Mouse (Mus musculus): ENCODE data around the gene Zfp472. TPM values are rescaled to one million over a fixed set of nuclear protein-coding genes. Genes with fewer than 3 reads are reported as not detected.
A peak's percentile ranks its signal among the peaks of the same experiment; 100 is the strongest.

Gene Zfp472
- 0.49 and 0.77 TPM in 2 replicates for polyA plus RNA-seq (2012; rRNA removed)

DNA sequence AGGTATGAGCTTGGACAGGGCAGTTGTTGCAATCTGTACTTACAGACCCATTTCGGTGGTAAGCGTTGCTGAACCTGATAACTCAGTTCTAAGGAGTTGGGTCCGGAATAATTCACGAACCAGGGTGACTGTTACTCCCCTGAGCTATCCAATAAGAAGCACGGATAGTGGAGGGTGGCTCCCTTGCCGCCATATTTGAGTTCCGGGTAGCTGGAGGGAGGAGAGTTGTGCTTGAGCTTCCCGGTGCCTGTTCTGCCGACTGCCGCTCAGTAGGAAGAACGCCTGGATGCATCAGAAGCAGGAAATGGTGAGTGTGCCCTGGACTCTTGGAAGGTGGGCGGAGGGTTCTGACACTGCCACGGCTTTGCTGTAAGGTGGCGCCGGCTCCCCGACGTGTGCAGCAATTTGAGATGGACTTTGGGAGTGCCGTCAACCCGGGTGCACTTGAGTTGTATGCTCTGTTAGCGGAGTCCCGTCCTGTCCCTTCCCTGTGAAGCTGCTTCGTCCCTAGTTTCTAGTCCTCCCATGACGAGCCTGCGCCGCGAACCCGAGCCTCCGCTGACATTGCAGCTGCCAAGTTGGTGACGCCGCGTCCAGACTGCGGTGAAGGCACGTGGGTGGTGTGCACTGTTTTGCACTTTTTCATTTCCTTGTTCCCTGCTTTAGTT, at the start of gene Zfp472:
Gene Zfp472, plus strand, starts transcription at position 192 of the 668 bp plus-strand sequence.
- TF ChIP-seq CTCF (conservative IDR thresholded peaks at IDR 0.05; ENCODE audit: insufficient read depth, insufficient read length, low read depth, low read length): no peak
- no peak for TF ChIP-seq POLR2A (IDR thresholded peaks at IDR 0.05; ENCODE audit: low read depth, low read length)
- DNase-seq: peak; percentile 97
- WGBS: under 1% methylated on average over 33 of the region's 33 CpGs
- Histone ChIP-seq H3K36me3 (ENCODE audit: control insufficient read depth, insufficient read depth, low read length) (no peaks in the 10 kb centered on the region), H3K27me3 (replicated peaks; ENCODE audit: control insufficient read depth, insufficient read depth, low read length) (no peaks in the 10 kb centered on the region), H3K4me1 (ENCODE audit: control insufficient read depth, insufficient read depth, low read length) (peaks cover 8% of the 10 kb centered on the region; the same call in 1 of the 2 replicates), H3K4me3 (ENCODE audit: insufficient read depth, low read depth, low read length) (peak within 1 kb of the TSS; percentile 73), H3K27ac (ENCODE audit: insufficient read depth, low read depth, low read length) (peak within 1 kb of the TSS; percentile 24)

DNA sequence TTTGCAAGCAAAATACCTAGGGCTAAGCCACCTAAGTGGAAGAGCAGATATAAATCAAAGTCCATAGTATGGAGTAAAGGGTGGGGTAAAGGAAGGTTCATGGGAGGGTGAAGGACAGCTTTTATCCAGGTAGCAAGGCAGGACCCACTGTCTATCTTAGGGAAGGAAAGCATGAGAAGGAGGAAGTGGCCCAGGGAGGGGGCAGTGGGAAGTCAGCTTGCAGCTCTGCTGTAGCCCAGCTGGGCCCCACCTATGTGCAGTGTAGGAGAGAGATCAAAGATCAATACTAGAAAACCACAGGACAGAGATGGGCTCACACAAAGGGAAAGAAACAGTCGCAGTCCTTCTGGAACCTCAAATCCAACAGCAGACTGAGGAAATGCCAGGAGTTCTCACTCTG, 49.5 kb upstream of the Zfp472 start:
- TF ChIP-seq POLR2A (IDR thresholded peaks at IDR 0.05; ENCODE audit: low read depth, low read length) (no peak), CTCF (conservative IDR thresholded peaks at IDR 0.05; ENCODE audit: insufficient read depth, insufficient read length, low read depth, low read length) (no peak)
- Histone ChIP-seq H3K27me3 (replicated peaks; ENCODE audit: control insufficient read depth, insufficient read depth, low read length) (no peaks in the 10 kb centered on the region), H3K4me1 (ENCODE audit: control insufficient read depth, insufficient read depth, low read length) (peaks cover 4% of the 10 kb centered on the region), H3K27ac (ENCODE audit: insufficient read depth, low read depth, low read length) (no peak overlapping the region), H3K36me3 (ENCODE audit: control insufficient read depth, insufficient read depth, low read length) (no peaks in the 10 kb centered on the region), H3K4me3 (ENCODE audit: insufficient read depth, low read depth, low read length) (no peak overlapping the region)
- WGBS: 81% methylated on average over 1 of the region's 1 CpGs
- no peak for DNase-seq

DNA sequence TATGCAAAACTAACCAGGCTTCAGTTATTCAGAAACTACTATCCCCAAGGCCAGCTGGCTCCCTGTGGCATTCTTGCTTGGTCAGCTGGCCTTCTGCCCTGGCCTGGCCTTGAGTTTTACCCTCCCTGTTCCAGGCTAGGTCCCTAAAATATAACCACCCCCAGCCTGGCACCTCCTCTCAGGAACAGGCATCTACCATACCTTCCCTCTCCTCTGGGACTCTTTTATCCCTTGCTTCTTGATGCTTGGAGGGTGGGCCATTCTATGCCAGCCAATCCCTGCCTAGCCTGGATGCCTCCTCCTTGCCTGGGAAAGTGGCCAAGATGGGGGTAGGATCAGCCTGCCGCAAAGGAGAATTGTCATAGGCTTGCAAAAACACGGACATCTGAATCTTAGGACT, 48.5 kb upstream of the Zfp472 start, which contains the start of gene Cyp4f14:
Gene Cyp4f14, minus strand, starts transcription at position 212 of the 400 bp plus-strand sequence.
- no peaks in the 10 kb centered on the region for H3K27me3 ChIP-seq (replicated peaks; ENCODE audit: control insufficient read depth, insufficient read depth, low read length)
- TF ChIP-seq CTCF (conservative IDR thresholded peaks at IDR 0.05; ENCODE audit: insufficient read depth, insufficient read length, low read depth, low read length): no peak
- TF ChIP-seq POLR2A (IDR thresholded peaks at IDR 0.05; ENCODE audit: low read depth, low read length): no peak
- 36% methylated on average over 2 of the region's 2 CpGs for WGBS
- peaks cover 4% of the 10 kb centered on the region for H3K4me1 ChIP-seq (ENCODE audit: control insufficient read depth, insufficient read depth, low read length)
- no peak within 1 kb of the TSS for H3K4me3 ChIP-seq (ENCODE audit: insufficient read depth, low read depth, low read length)
- peak; percentile 86 for DNase-seq
- H3K36me3 ChIP-seq (ENCODE audit: control insufficient read depth, insufficient read depth, low read length): no peaks in the 10 kb centered on the region
- no peak within 1 kb of the TSS for H3K27ac ChIP-seq (ENCODE audit: insufficient read depth, low read depth, low read length)

DNA sequence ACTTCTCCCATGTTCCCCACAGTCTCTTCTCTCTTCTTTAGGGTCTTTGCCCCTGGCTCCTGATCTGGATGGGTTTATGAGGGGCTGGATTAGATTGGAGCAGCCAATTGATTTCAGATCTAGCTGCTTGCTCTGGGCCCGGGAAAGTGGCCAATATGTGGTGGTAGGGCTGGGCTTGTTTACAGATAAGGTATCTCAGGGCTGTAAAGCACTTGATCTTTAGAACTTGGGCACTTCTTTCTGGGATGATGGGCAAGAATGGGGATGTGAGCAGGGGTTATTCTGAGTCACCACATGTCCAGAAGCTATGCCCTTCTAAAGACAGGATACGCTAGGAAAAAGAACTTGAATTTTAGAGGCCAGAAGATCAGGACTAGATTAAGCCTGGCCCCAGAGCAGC, 46.5 kb upstream of the Zfp472 start:
- H3K27ac ChIP-seq (ENCODE audit: insufficient read depth, low read depth, low read length): no peak overlapping the region
- 72% methylated on average over 2 of the region's 2 CpGs for WGBS
- TF ChIP-seq POLR2A (IDR thresholded peaks at IDR 0.05; ENCODE audit: low read depth, low read length) (no peak), CTCF (conservative IDR thresholded peaks at IDR 0.05; ENCODE audit: insufficient read depth, insufficient read length, low read depth, low read length) (no peak)
- H3K4me1 ChIP-seq (ENCODE audit: control insufficient read depth, insufficient read depth, low read length): peaks cover 5% of the 10 kb centered on the region
- DNase-seq: no peak
- H3K27me3 ChIP-seq (replicated peaks; ENCODE audit: control insufficient read depth, insufficient read depth, low read length): no peaks in the 10 kb centered on the region
- H3K36me3 ChIP-seq (ENCODE audit: control insufficient read depth, insufficient read depth, low read length): no peaks in the 10 kb centered on the region
- H3K4me3 ChIP-seq (ENCODE audit: insufficient read depth, low read depth, low read length): no peak overlapping the region

DNA sequence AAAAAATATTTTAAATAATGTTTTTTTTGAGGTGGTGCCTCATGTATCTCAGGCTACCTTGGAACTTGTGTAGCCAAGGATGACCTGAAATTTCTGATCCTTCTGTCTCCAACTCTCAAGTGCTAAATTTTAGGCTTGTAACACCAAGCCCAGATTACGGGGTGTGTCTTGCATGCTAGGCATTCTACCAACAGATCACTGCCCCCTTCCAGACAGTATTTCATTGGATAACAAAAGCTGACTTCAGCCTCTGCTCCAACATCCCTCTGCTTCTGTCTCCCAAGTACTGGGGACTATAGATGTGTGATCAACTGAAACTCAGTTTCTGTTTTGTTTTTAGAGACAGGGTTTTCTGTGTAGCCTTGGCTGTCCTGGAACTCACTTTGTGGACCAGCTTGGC, 41.9 kb upstream of the Zfp472 start:
- no peaks in the 10 kb centered on the region for H3K36me3 ChIP-seq (ENCODE audit: control insufficient read depth, insufficient read depth, low read length)
- no peak overlapping the region for H3K27ac ChIP-seq (ENCODE audit: insufficient read depth, low read depth, low read length)
- 94% methylated on average over 1 of the region's 1 CpGs for WGBS
- H3K4me1 ChIP-seq (ENCODE audit: control insufficient read depth, insufficient read depth, low read length): 0 out of 2 replicates have a peak, but pooled peaks cover 6% of the 10 kb centered on the region
- TF ChIP-seq POLR2A (IDR thresholded peaks at IDR 0.05; ENCODE audit: low read depth, low read length): no peak
- TF ChIP-seq CTCF (conservative IDR thresholded peaks at IDR 0.05; ENCODE audit: insufficient read depth, insufficient read length, low read depth, low read length): no peak
- DNase-seq: no peak
- H3K4me3 ChIP-seq (ENCODE audit: insufficient read depth, low read depth, low read length): no peak overlapping the region
- H3K27me3 ChIP-seq (replicated peaks; ENCODE audit: control insufficient read depth, insufficient read depth, low read length): no peaks in the 10 kb centered on the region

DNA sequence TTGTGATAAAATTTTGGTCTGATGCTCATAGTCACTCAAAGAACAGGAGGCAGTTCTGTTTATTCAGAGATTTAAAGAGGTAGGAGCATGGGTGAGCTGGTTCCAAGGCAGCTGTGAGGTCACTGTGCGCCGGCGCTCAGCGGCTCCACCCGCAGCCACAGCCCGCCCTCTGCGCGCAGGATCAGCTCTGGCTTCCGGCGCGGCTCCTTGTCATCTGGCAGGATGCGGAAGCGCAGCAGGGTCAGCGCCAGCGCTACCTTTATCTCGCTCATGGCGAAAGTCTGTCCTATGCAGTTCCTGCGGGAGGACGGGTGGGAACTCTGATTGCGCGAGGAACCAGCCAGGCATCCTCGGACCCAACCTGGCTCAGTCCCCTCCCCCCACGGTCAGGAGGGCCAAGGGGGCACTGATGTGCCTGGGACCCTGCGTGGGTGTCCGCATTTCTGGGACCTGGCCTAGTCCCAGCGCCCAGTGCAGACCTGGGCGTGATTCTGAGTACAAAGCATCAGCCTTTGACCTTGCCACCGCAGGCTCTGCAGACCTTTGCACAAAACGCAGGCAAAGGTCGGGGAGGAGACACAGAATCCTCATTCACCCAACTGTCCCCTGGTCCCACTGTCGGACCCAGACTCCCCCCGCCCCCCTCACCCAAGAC, 40.8 kb upstream of the Zfp472 start:
- Histone ChIP-seq H3K36me3 (ENCODE audit: control insufficient read depth, insufficient read depth, low read length) (no peaks in the 10 kb centered on the region), H3K4me1 (ENCODE audit: control insufficient read depth, insufficient read depth, low read length) (0 out of 2 replicates have a peak, but pooled peaks cover 6% of the 10 kb centered on the region), H3K4me3 (ENCODE audit: insufficient read depth, low read depth, low read length) (peak overlapping the region; percentile 59), H3K27me3 (replicated peaks; ENCODE audit: control insufficient read depth, insufficient read depth, low read length) (no peaks in the 10 kb centered on the region), H3K27ac (ENCODE audit: insufficient read depth, low read depth, low read length) (peak overlapping the region; percentile 36)
- DNase-seq: peak; percentile 80
- 11% methylated on average over 32 of the region's 32 CpGs for WGBS
- TF ChIP-seq CTCF (conservative IDR thresholded peaks at IDR 0.05; ENCODE audit: insufficient read depth, insufficient read length, low read depth, low read length) (no peak), POLR2A (IDR thresholded peaks at IDR 0.05; ENCODE audit: low read depth, low read length) (peak; percentile 58)

DNA sequence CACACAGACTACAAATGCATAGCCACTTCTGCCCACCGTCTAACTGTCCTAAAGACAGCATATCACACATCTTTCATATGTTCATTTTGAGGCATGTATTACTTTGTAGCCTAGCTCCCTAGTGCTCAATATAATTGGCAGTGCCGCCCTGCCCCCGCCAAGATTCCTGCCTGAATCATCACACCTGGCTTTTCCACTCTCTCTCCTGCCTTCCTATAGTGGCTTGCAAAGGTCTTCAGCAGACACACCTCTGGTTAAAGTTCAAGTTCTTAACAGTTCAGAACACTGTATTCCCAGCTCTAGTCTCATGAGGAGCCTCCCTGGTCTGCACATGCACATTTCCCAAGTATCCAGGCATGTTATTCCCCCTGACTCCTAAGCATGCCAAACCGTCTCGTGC, 37.8 kb upstream of the Zfp472 start:
- H3K4me1 ChIP-seq (ENCODE audit: control insufficient read depth, insufficient read depth, low read length): 0 out of 2 replicates have a peak, but pooled peaks cover 6% of the 10 kb centered on the region
- no peaks in the 10 kb centered on the region for H3K36me3 ChIP-seq (ENCODE audit: control insufficient read depth, insufficient read depth, low read length)
- H3K4me3 ChIP-seq (ENCODE audit: insufficient read depth, low read depth, low read length): no peak overlapping the region
- H3K27me3 ChIP-seq (replicated peaks; ENCODE audit: control insufficient read depth, insufficient read depth, low read length): no peaks in the 10 kb centered on the region
- 77% methylated on average over 5 of the region's 5 CpGs for WGBS
- no peak overlapping the region for H3K27ac ChIP-seq (ENCODE audit: insufficient read depth, low read depth, low read length)
- no peak for TF ChIP-seq POLR2A (IDR thresholded peaks at IDR 0.05; ENCODE audit: low read depth, low read length)
- TF ChIP-seq CTCF (conservative IDR thresholded peaks at IDR 0.05; ENCODE audit: insufficient read depth, insufficient read length, low read depth, low read length): no peak
- DNase-seq: no peak

Measured in kidney, adult 2 months (tissue).